ENCODE assay signal across 8 mouse cellular contexts in genomic region chr16:94313229-94314030, GRCm38 (mm10). TPM values are rescaled to one million over a fixed set of nuclear protein-coding genes. Genes with fewer than 3 reads are reported as not detected.
DNase-seq lines count a peak whose midpoint lies in the region; ATAC-seq and TF ChIP-seq lines count a peak whose summit lies in the region.

Hlcs (minus strand) TSS chr16:94313571.

- intact Hi-C loops in heart, postnatal 14 days (cut with DNase I), result loop anchor here (2.0 to 5.0 kb wide), 2 partner anchors 41 to 57 kb away; partner anchors contain the start of genes Pigp and Ttc3

- peak; percentile 98 for DNase-seq in forebrain, embryonic 14.5 days (ENCODE audit: low spot score)
- DNase-seq in heart, postnatal 14 days, result peak; percentile 99 to 100
- peak; percentile 96 to 98 for DNase-seq in layer of hippocampus, adult 18-20 months (ENCODE audit: low spot score in 2 of 2)
- DNase-seq in lung, adult 2 months, result peak; percentile 96
- peak; percentile 94 for DNase-seq in thymus, adult 18-20 months

- TF ChIP-seq CTCF in E14TG2a.4 (conservative IDR thresholded peaks at IDR 0.05; ENCODE audit: low read length), result no peak
- peak; percentile 63 for TF ChIP-seq CTCF in lung, adult 2 months (IDR thresholded peaks at IDR 0.05; ENCODE audit: insufficient read depth, low read length)

- no peaks in the 10 kb centered on the region for H3K9me3 ChIP-seq in E14TG2a.4 (ENCODE audit: low read length)
- no peaks in the 10 kb centered on the region for H3K9me3 ChIP-seq in forebrain, embryonic 14.5 days (replicated peaks; ENCODE audit: control insufficient read depth, low read length)

- no peaks in the 10 kb centered on the region for H3K36me3 ChIP-seq in E14TG2a.4 (ENCODE audit: insufficient read depth, low read length)
- no peaks in the 10 kb centered on the region for H3K36me3 ChIP-seq in forebrain, embryonic 14.5 days (ENCODE audit: control insufficient read depth, insufficient read depth, low read length)

- H3K27ac ChIP-seq in forebrain, embryonic 14.5 days (ENCODE audit: low read depth, low read length), result peak within 1 kb of the TSS; percentile 99

- H3K4me1 ChIP-seq in E14TG2a.4 (replicated peaks; ENCODE audit: low read depth, low read length), result peaks cover 31% of the 10 kb centered on the region
- H3K4me1 ChIP-seq in forebrain, embryonic 14.5 days (ENCODE audit: control insufficient read depth, insufficient read depth, low read length), result peaks cover 14% of the 10 kb centered on the region
- H3K4me1 ChIP-seq in lung, adult 2 months (ENCODE audit: control insufficient read depth, insufficient read depth, low read length), result peaks cover 3% of the 10 kb centered on the region; the same call in 1 of the 2 replicates

- TF ChIP-seq POLR2A in lung, adult 2 months (IDR thresholded peaks at IDR 0.05; ENCODE audit: borderline replicate concordance, extremely low read depth, low read depth, low read length), result peak; percentile 69

- peaks cover 4% of the 10 kb centered on the region for H3K27me3 ChIP-seq in E14TG2a.4 (ENCODE audit: insufficient read depth, low read length)
- H3K27me3 ChIP-seq in forebrain, embryonic 14.5 days (replicated peaks; ENCODE audit: control insufficient read depth, insufficient read depth, low read length), result no peaks in the 10 kb centered on the region

- peak within 1 kb of the TSS; percentile 89 for H3K4me3 ChIP-seq in E14TG2a.4 (replicated peaks; ENCODE audit: low read length)
- peak within 1 kb of the TSS; percentile 56 for H3K4me3 ChIP-seq in forebrain, embryonic 14.5 days (ENCODE audit: low read depth, low read length)
- H3K4me3 ChIP-seq in lung, adult 2 months (replicated peaks; ENCODE audit: extremely low read depth, low read depth, low read length), result peak within 1 kb of the TSS; percentile 98

- peak within 1 kb of the TSS; percentile 58 for H3K4me2 ChIP-seq in forebrain, embryonic 14.5 days (ENCODE audit: low read length)

- peak within 1 kb of the TSS; percentile 80 for H3K9ac ChIP-seq in forebrain, embryonic 14.5 days (ENCODE audit: low read length)

- ATAC-seq in cerebellum, adult (ENCODE audit: insufficient number of reproducible peaks, low FRiP score, low TSS enrichment), result peak; percentile 73
- ATAC-seq in forebrain, embryonic 14.5 days, result peak; percentile 93
- peak; percentile 71 for ATAC-seq in neutrophil, adult 5-6 weeks (ENCODE audit: extremely low read depth, insufficient number of reproducible peaks, low FRiP score, poor library complexity, severe bottlenecking)

- under 1% methylated on average over 61 of the region's 64 CpGs for WGBS in forebrain, embryonic 14.5 days
- WGBS in lung, adult 2 months, result 2% methylated on average over 64 of the region's 64 CpGs

RNA-seq across cellular contexts. Expression of gene Hlcs, which starts in this region (rescaled TPM):
- polyA plus RNA-seq in forebrain, embryonic 14.5 days (2014; fragmentation: Nextera tagmentation; extraction: Ambion mirVana), result 3.9 and 4.0 TPM in 2 replicates
- 1 to 10 TPM; 6.0 to 6.3 TPM for total RNA-seq in heart, postnatal 14 days (2021)
- 10 to 100 TPM; 13.5 to 13.9 TPM for total RNA-seq in layer of hippocampus, adult 18-20 months (2021)
- 8.9 and 9.5 TPM in 2 replicates for polyA plus RNA-seq in lung, adult 2 months (2012; rRNA removed)
- 19.6 and 26.4 TPM in 2 replicates for total RNA-seq in neutrophil, adult 5-6 weeks (2017)

Comparison
In these comparisons a context has a peak if more than half of its experiments do, and no peak if none do; other contexts are left out.
1. Peak in every context shown above with its lines: DNase-seq, ATAC-seq, H3K4me3 ChIP-seq and H3K27ac ChIP-seq.